Mouse (Mus musculus) cerebellum, postnatal 36 days (tissue): Measurements from ENCODE around the gene Ntrk2.
"Not testable (repeated sequence)": the region's sequence is repeated elsewhere in the genome, so short reads cannot be mapped to it uniquely, and the experiment has no call there.

Experiments
- DNase-seq, 2 experiments: peaks; one replicate each; pipeline ENCODE4 v3.0.0; 2021 to 2022; ENCODE audit warnings: mixed read lengths in 2 of 2

The Ntrk2 gene

GRCm38 (mm10) chr13:58972511-58972910 is 166.1 kb downstream of the Ntrk2 start:
- no peak for DNase-seq

GRCm38 (mm10) chr13:58996447-58996846 is 190.1 kb downstream of the Ntrk2 start:
- no peak for DNase-seq

GRCm38 (mm10) chr13:58997763-58998162 is 191.4 kb downstream of the Ntrk2 start:
- no peak for DNase-seq

GRCm38 (mm10) chr13:58999373-59000053 is 193.1 kb downstream of the Ntrk2 start:
- DNase-seq = no peak

GRCm38 (mm10) chr13:59002943-59003806 is 196.8 kb downstream of the Ntrk2 start:
- no peak for DNase-seq

GRCm38 (mm10) chr13:59003807-59004173 is 197.4 kb downstream of the Ntrk2 start:
- DNase-seq = no peak

GRCm38 (mm10) chr13:59004579-59004978 is 198.2 kb downstream of the Ntrk2 start:
- DNase-seq = no peak

GRCm38 (mm10) chr13:59009855-59010254 is 203.5 kb downstream of the Ntrk2 start:
- no peak for DNase-seq

- peak; percentile 30 to 41 for DNase-seq
Observed at GRCm38 (mm10) chr13:59010893-59011529, 204.6 kb downstream of the Ntrk2 start.

- peak; percentile 72 to 74 for DNase-seq
Observed at GRCm38 (mm10) chr13:59011530-59011903, 205.1 kb downstream of the Ntrk2 start.

- DNase-seq = no peak
Observed at GRCm38 (mm10) chr13:59015360-59015759, 209.0 kb downstream of the Ntrk2 start.

- DNase-seq = no peak
Observed at GRCm38 (mm10) chr13:59017121-59017520, 210.8 kb downstream of the Ntrk2 start.

GRCm38 (mm10) chr13:59022251-59023042 is 216.1 kb downstream of the Ntrk2 start:
- peak; percentile 26 to 31 for DNase-seq

GRCm38 (mm10) chr13:59025653-59026052 is 219.3 kb downstream of the Ntrk2 start:
- no peak for DNase-seq

GRCm38 (mm10) chr13:59027436-59027835 is 221.1 kb downstream of the Ntrk2 start:
- DNase-seq = peak; percentile 18 to 35

GRCm38 (mm10) chr13:59028546-59028945 is 222.2 kb downstream of the Ntrk2 start:
- no peak for DNase-seq

GRCm38 (mm10) chr13:59030574-59030973 is 224.2 kb downstream of the Ntrk2 start:
- DNase-seq = no peak

GRCm38 (mm10) chr13:59040156-59040915 is 234.0 kb downstream of the Ntrk2 start:
- no peak for DNase-seq

GRCm38 (mm10) chr13:59041013-59041764 is 234.8 kb downstream of the Ntrk2 start:
- no peak for DNase-seq

GRCm38 (mm10) chr13:59052188-59052587 is 245.8 kb downstream of the Ntrk2 start:
- DNase-seq = no peak

GRCm38 (mm10) chr13:59054331-59054730 is 248.0 kb downstream of the Ntrk2 start:
- not testable (repeated sequence) for DNase-seq
